Mouse (Mus musculus) neural tube, embryonic 12.5 days (tissue): Measurements from ENCODE around the gene Cd99l2. TPM values are rescaled to one million over a fixed set of nuclear protein-coding genes. Genes with fewer than 3 reads are reported as not detected.

Experiments
- ATAC-seq: fragments of 200-750 bp; cut with Nextera tagmentation; 2 replicates; pipeline ENCODE4 v1.8.0; 2017; ENCODE audit warnings: low read depth, mild to moderate bottlenecking, moderate TSS enrichment, moderate library complexity; ENCODE audit not compliant: low FRiP score
- H3K27ac ChIP-seq: fragments of 300-500 bp; sonication (generic); 2 replicates; pipeline ENCODE4 v1.5.1; 2016
- H3K27me3 ChIP-seq: fragments of 300-500 bp; sonication (generic); replicated peaks from 2 replicates; pipeline ENCODE4 v1.6.1; 2016; ENCODE audit warnings: mild to moderate bottlenecking
- H3K36me3 ChIP-seq: fragments of 300-500 bp; sonication (generic); 2 replicates; pipeline ENCODE4 v1.6.1; 2016; ENCODE audit warnings: mild to moderate bottlenecking
- H3K4me1 ChIP-seq: fragments of 300-500 bp; sonication (generic); 2 replicates; pipeline ENCODE4 v1.6.1; 2016
- H3K4me2 ChIP-seq: fragments of 300-500 bp; sonication (generic); replicated peaks from 2 replicates; pipeline ENCODE4 v1.6.1; 2016; ENCODE audit warnings: mild to moderate bottlenecking
- H3K4me3 ChIP-seq: fragments of 300-500 bp; sonication (generic); 2 replicates; pipeline ENCODE4 v1.5.1; 2016
- H3K9ac ChIP-seq: fragments of 300-500 bp; sonication (generic); 2 replicates; pipeline ENCODE4 v1.6.1; 2016; ENCODE audit warnings: mild to moderate bottlenecking
- H3K9me3 ChIP-seq: fragments of 300-500 bp; sonication (generic); 2 replicates; pipeline ENCODE4 v1.6.1; 2016; ENCODE audit warnings: mild to moderate bottlenecking
- WGBS: fragments of 180-500 bp; shearing (Covaris S2); methylation state at CpG from one replicate; pipeline ENCODE4 v1.1.7; 2016; 5-methylcytosine and 5-hydroxymethylcytosine counted together
- polyA plus RNA-seq: library from polyadenylated mRNA; unstranded; fragments of >200 nt; fragmentation: Nextera tagmentation; extraction: Ambion mirVana; gene quantifications from 2 replicates; pipeline ENCODE4 v1.2.1, GENCODE M21; 2016

Gene Cd99l2
- polyA plus RNA-seq, 1 experiment from 2014 or later: 50.2 TPM

DNA sequence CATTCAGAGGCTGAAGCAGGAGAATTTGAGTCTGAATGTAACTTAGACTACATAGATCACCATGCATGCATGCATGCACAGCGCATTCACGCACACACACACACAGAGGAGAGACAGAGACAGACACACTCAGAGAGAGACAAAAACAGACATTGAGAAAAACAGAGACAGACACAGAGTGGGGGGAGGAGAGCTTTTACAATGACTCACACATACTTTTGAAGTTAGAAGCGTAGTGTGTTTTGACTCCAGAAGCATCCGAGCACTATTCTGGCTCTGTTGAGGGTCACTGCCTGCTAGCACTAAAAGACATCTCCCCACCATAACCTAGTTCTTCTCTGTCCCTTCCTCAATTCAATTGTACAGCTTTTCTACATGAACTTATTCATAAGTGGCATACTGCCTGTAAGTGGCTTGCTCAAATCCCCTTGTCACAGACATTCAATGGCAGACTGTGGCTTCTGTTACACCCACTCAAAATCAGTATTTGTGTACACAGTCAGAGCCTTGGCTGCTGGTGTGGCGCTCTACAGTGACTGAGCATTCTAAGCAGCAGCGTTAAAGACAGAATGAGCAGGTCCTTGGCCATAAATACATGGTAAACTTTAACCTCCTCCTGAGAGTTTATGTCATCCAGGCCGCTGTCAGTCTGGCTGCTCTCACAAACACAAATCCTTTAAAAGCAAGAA, 28.4 kb downstream of the Cd99l2 start:
- no peaks in the 10 kb centered on the region for H3K27me3 ChIP-seq
- ATAC-seq: no peak
- H3K9ac ChIP-seq: no peak overlapping the region
- WGBS: 73% methylated on average over 7 of the region's 7 CpGs
- H3K4me3 ChIP-seq: no peak overlapping the region
- H3K36me3 ChIP-seq: no peaks in the 10 kb centered on the region
- no peak overlapping the region for H3K4me2 ChIP-seq
- H3K27ac ChIP-seq: no peak overlapping the region
- no peaks in the 10 kb centered on the region for H3K4me1 ChIP-seq
- no peaks in the 10 kb centered on the region for H3K9me3 ChIP-seq

DNA sequence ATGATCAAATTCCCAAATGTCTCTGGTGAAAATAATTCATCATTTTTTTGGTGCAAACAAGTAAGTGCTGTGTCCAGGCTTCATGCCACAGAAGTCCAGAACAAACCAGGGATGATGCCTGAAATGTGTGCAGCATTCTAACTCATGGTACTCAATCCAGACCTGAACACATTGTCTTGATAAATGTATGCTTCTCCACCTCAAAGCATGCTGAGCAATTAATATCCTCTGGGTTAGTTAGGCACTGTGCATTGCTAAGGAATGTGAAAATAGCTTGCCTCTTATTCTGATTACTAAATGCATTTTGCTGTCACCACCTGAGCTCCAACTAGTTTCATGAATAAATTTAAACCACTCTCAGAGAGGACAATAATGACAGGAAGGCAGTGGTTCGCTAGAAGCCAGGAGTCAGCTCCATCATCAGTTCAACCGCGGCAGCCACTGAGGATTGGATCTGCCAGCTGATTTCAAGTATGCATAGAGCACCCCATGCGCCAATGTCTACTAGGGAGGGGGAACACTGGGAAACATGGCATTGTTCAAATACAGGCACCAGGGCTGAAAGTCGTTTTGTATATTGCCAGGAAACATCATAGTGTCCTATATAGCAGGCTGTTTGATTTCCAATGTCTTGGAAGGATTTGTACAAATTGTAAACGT, 36.4 kb downstream of the Cd99l2 start:
- Histone ChIP-seq H3K4me1 (no peaks in the 10 kb centered on the region), H3K36me3 (no peaks in the 10 kb centered on the region), H3K27ac (no peak overlapping the region), H3K4me3 (no peak overlapping the region), H3K27me3 (no peaks in the 10 kb centered on the region), H3K9me3 (no peaks in the 10 kb centered on the region), H3K9ac (no peak overlapping the region), H3K4me2 (no peak overlapping the region)
- ATAC-seq: no peak
- WGBS: 72% methylated on average over 6 of the region's 6 CpGs

DNA sequence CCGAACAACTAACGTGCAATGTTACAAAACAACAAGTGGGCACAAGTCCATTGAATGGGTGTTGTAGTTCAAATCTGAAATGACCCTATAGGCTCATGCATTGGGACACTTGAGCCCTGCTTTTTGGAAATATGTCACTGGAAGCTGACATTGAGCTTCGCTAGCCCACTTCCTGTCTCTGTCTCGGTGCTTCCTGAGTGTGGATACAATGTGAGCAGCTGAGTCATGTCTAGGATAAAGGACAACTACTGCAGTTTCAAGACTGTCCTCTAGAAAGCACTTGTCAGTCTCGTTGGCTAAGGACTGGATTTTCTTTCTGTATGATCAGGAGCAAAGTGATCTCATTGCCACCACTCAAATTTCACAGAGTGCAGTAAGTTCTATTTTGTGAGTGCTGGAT, 49.7 kb downstream of the Cd99l2 start:
- H3K36me3 ChIP-seq: no peaks in the 10 kb centered on the region
- H3K9me3 ChIP-seq: no peaks in the 10 kb centered on the region
- WGBS: 88% methylated on average over 5 of the region's 5 CpGs
- H3K4me2 ChIP-seq: no peak overlapping the region
- H3K4me1 ChIP-seq: no peaks in the 10 kb centered on the region
- H3K9ac ChIP-seq: no peak overlapping the region
- no peaks in the 10 kb centered on the region for H3K27me3 ChIP-seq
- no peak overlapping the region for H3K27ac ChIP-seq
- no peak overlapping the region for H3K4me3 ChIP-seq
- no peak for ATAC-seq

DNA sequence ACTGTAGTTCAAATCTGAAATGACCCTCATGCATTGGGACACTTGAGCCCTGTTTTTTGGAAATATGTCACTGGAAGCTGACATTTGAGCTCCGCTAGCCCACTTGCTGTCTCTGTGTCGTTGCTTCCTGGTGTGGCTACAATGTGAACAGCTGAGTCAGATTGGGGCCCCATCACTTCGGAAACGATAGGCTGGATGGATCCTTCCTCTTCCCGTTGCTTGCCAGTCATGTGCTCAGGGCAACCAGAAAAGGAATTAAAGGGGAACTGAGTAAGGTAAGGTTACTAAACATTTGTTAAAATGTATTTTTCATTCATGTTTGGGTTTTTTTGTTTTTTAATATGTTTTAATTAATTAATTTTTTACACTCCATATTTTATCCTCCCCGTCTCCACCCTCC, 53.2 kb downstream of the Cd99l2 start:
- no peak for ATAC-seq
- Histone ChIP-seq H3K27ac (no peak overlapping the region), H3K9ac (no peak overlapping the region), H3K9me3 (no peaks in the 10 kb centered on the region), H3K4me1 (no peaks in the 10 kb centered on the region), H3K4me3 (no peak overlapping the region), H3K36me3 (no peaks in the 10 kb centered on the region), H3K27me3 (no peaks in the 10 kb centered on the region), H3K4me2 (no peak overlapping the region)
- 88% methylated on average over 6 of the region's 6 CpGs for WGBS

DNA sequence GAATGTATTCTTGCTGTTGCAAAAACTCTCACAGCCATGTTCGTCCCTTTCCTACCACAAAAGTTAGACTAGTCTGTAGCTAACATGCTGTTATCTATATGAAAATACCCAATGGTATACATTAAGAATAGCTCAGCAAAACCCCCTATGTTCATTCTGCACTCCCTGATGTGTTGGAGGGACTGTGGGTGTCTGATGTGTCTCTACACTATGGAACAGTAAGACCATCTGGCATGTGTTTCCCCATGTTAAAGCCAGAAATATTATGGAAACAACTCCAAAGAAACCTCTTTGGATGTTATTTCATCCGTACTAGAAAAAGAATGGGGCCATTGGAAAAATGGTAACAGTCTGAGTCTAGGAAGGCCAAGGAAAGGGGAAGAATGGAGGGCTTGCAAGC, 57.1 kb downstream of the Cd99l2 start:
- Histone ChIP-seq H3K4me3 (no peak overlapping the region), H3K4me2 (no peak overlapping the region), H3K36me3 (no peaks in the 10 kb centered on the region), H3K4me1 (no peaks in the 10 kb centered on the region), H3K27ac (no peak overlapping the region), H3K9ac (no peak overlapping the region), H3K9me3 (no peaks in the 10 kb centered on the region), H3K27me3 (no peaks in the 10 kb centered on the region)
- ATAC-seq: no peak
- WGBS: 89% methylated on average over 2 of the region's 2 CpGs

DNA sequence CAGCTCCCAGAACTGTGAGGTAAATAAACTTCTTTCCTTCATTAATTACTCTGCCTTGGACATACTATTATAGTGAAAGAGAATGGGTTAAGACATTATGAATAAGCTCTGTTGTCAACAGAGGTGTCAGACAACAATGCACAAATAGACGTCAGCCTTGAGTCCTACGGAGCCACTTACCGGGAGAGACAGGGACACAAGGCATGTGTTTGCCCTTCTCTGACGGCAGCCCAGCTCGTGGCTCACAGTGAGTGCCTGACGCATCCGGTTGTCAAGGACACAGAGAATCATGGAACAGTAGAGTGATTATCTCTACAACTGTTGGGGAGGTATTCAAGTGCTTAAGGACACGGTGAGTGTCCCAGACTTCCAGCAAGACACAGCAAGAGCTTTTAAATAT, 57.8 kb downstream of the Cd99l2 start:
- H3K27ac ChIP-seq: no peak overlapping the region
- no peak overlapping the region for H3K4me2 ChIP-seq
- WGBS: 34% methylated on average over 8 of the region's 8 CpGs
- no peak overlapping the region for H3K9ac ChIP-seq
- ATAC-seq: peak; percentile 76
- no peaks in the 10 kb centered on the region for H3K9me3 ChIP-seq
- no peaks in the 10 kb centered on the region for H3K4me1 ChIP-seq
- H3K4me3 ChIP-seq: no peak overlapping the region
- no peaks in the 10 kb centered on the region for H3K27me3 ChIP-seq
- no peaks in the 10 kb centered on the region for H3K36me3 ChIP-seq

DNA sequence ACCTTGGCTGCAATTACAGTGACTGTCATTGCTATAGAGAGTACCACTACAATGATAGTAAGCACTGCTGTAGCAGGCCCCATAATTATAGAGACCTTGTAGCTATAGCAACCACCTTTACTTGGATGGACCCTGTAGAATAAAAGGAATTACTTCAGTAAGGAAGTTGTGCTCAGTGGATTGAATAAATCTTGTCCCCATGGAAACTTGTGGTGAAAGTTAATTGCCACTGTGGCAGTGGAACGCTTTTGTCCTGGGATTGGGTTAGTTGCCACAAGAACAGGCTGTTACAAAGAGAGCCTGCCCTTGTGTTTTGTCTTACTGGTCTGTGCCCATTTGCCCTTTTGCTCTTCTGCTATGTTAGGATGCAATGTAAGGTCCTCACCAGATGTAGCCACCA, 58.2 kb downstream of the Cd99l2 start:
- WGBS: 39% methylated on average over 1 of the region's 1 CpGs

DNA sequence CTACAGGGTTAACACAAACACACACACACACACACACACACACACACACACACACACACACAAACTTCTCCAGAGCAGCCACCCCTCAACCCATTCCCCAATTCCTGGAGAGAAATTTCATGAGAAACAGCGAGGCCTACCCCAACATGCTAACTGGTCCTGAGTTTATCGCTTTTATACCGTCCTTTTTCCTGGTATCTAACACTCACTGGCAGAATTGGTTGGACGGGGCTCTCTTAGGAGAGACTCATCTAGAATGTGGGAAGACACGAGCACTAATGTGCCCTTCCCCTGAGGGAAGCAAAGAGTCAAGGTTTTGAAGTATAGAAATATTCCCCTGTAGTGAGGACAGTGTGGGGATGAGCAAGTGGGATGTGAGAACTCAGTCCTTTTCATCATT, 61.7 kb downstream of the Cd99l2 start:
- Histone ChIP-seq H3K4me3 (no peak overlapping the region), H3K36me3 (no peaks in the 10 kb centered on the region), H3K27me3 (no peaks in the 10 kb centered on the region), H3K4me1 (no peaks in the 10 kb centered on the region), H3K27ac (no peak overlapping the region), H3K4me2 (no peak overlapping the region), H3K9ac (no peak overlapping the region), H3K9me3 (no peaks in the 10 kb centered on the region)
- ATAC-seq: no peak
- 88% methylated on average over 5 of the region's 5 CpGs for WGBS

More for the DNA sequence above, 58.2 kb downstream of the Cd99l2 start:
- no peak overlapping the region for H3K4me2 ChIP-seq
- H3K9ac ChIP-seq: no peak overlapping the region
- ATAC-seq: peak; percentile 75
- no peaks in the 10 kb centered on the region for H3K36me3 ChIP-seq
- no peaks in the 10 kb centered on the region for H3K9me3 ChIP-seq
- no peaks in the 10 kb centered on the region for H3K4me1 ChIP-seq
- no peak overlapping the region for H3K27ac ChIP-seq
- no peaks in the 10 kb centered on the region for H3K27me3 ChIP-seq
- H3K4me3 ChIP-seq: no peak overlapping the region

- H3K9me3 ChIP-seq: no peaks in the 10 kb centered on the region
- ATAC-seq: no peak
Measured at GRCm38 (mm10) chrX:71427491-71427890, 65.2 kb downstream of the Cd99l2 start.

DNA sequence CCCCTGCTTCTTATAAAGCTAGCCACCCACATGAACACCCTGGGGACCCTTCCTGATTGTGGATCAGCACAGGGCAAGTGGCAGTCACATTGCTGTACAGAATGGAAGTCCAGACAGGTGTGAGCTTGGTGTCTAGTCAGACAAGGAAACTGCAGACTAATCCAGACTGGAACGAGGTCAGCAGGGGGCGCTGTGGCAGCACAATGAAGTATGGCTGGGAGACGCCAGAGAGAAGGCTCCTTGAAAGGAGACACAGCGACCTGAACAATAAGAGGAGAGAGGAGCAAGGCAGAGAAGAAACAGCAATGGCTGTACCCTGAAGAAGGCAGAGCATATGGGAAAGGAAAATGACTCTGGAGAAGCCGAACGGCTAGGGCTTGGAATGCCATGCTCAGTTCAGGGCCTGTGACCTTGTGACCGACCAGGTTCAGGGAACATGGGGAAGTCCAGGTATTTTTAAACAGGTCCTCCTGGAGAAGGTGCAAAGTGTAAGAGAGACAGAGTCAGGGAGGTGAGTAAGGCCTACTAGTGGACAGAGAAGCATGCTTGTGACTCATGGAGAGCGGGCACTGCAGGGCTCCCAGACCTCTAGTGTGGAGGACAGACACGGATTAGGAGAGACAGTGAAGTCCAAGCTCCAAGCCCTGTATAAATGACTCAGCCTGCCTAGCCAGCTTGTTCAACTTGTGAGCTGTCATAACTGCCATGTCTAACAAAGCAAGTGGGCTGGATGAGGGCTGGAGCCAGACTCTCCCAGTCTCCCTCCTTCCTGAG, 66.7 kb downstream of the Cd99l2 start:
- Histone ChIP-seq H3K27me3 (no peaks in the 10 kb centered on the region), H3K9ac (no peak overlapping the region), H3K4me1 (no peaks in the 10 kb centered on the region), H3K9me3 (no peaks in the 10 kb centered on the region), H3K4me3 (no peak overlapping the region), H3K4me2 (no peak overlapping the region), H3K27ac (no peak overlapping the region), H3K36me3 (no peaks in the 10 kb centered on the region; the same call in 1 of the 2 replicates)
- WGBS: 46% methylated on average over 9 of the region's 9 CpGs
- ATAC-seq: peak; percentile 84

More at GRCm38 (mm10) chrX:71427491-71427890, 65.2 kb downstream of the Cd99l2 start:
- Histone ChIP-seq H3K27ac (no peak overlapping the region), H3K9ac (no peak overlapping the region), H3K4me2 (no peak overlapping the region), H3K36me3 (no peaks in the 10 kb centered on the region), H3K27me3 (no peaks in the 10 kb centered on the region), H3K4me3 (no peak overlapping the region), H3K4me1 (no peaks in the 10 kb centered on the region)

GRCm38 (mm10) chrX:71424852-71425251, 67.8 kb downstream of the Cd99l2 start:
- no peak overlapping the region for H3K9ac ChIP-seq
- H3K4me2 ChIP-seq: no peak overlapping the region
- H3K27ac ChIP-seq: no peak overlapping the region
- H3K9me3 ChIP-seq: no peaks in the 10 kb centered on the region
- 75% methylated on average over 1 of the region's 1 CpGs for WGBS
- ATAC-seq: no peak
- H3K36me3 ChIP-seq: no peaks in the 10 kb centered on the region; the same call in 1 of the 2 replicates
- no peak overlapping the region for H3K4me3 ChIP-seq
- H3K4me1 ChIP-seq: no peaks in the 10 kb centered on the region
- H3K27me3 ChIP-seq: no peaks in the 10 kb centered on the region

- Histone ChIP-seq H3K9me3 (no peaks in the 10 kb centered on the region), H3K4me1 (no peaks in the 10 kb centered on the region), H3K4me2 (no peak overlapping the region), H3K36me3 (no peaks in the 10 kb centered on the region), H3K4me3 (no peak overlapping the region), H3K9ac (no peak overlapping the region), H3K27me3 (no peaks in the 10 kb centered on the region), H3K27ac (no peak overlapping the region)
- 92% methylated on average over 4 of the region's 4 CpGs for WGBS
- ATAC-seq: no peak
Measured at GRCm38 (mm10) chrX:71413616-71414015, 79.0 kb downstream of the Cd99l2 start.
